Mouse (Mus musculus): ENCODE measurements at regions not wholly inside any gene's neighbourhood (a gene's known extent, or its start where the extent isn't known, plus 50 kb on each side); places are given as distances from the start of the nearest gene placed in this dataset.

DNA sequence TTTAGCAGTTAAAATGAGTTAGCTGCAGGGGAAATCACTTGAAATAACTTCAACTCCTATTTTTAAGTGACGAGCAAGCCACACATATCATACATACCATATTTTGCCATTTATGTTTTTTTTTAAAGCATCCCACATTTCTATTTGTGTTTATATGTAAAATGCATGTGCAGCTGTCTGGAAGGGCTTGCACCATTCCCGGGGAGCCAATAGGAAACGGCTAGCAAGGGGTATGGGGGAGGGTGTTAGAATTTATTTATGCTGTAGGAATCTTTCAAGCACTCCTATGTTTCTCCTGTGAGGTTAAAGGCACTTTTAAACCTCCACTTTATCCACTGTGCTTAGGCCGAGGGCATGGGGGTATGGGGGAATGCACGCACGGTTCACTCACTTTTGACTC, 168.1 kb upstream of the Nectin1 start:
- no peaks in the 10 kb centered on the region for H3K36me3 ChIP-seq (ENCODE audit: control insufficient read depth, insufficient read depth, low read length)
- 81% methylated on average over 6 of the region's 6 CpGs for WGBS (ENCODE audit: insufficient replicate concordance)
- H3K4me2 ChIP-seq: no peak overlapping the region

GRCm38 (mm10) chr9:43580653-43581052, 163.1 kb upstream of the Nectin1 start:
- Histone ChIP-seq H3K36me3 (ENCODE audit: control insufficient read depth, insufficient read depth, low read length) (no peaks in the 10 kb centered on the region), H3K4me2 (no peak overlapping the region), H3K9me3 (replicated peaks; ENCODE audit: control insufficient read depth, low read length) (no peaks in the 10 kb centered on the region), H3K4me3 (ENCODE audit: low read depth, low read length) (no peak overlapping the region), H3K27me3 (ENCODE audit: control insufficient read depth, insufficient read depth, low read length) (no peaks in the 10 kb centered on the region), H3K9ac (ENCODE audit: low read depth, low read length) (no peak overlapping the region), H3K27ac (ENCODE audit: low read depth, low read length) (no peak overlapping the region), H3K4me1 (ENCODE audit: control insufficient read depth, insufficient read depth, low read length) (no peaks in the 10 kb centered on the region)
- ATAC-seq (replicated peaks; ENCODE audit: insufficient number of reproducible peaks, low FRiP score, low TSS enrichment): no peak
- WGBS (ENCODE audit: insufficient replicate concordance): 41% methylated on average over 6 of the region's 6 CpGs

More for the DNA sequence above, 168.1 kb upstream of the Nectin1 start:
- Histone ChIP-seq H3K27ac (ENCODE audit: low read depth, low read length) (no peak overlapping the region), H3K9ac (ENCODE audit: low read depth, low read length) (no peak overlapping the region), H3K4me1 (ENCODE audit: control insufficient read depth, insufficient read depth, low read length) (no peaks in the 10 kb centered on the region), H3K9me3 (replicated peaks; ENCODE audit: control insufficient read depth, low read length) (no peaks in the 10 kb centered on the region), H3K27me3 (ENCODE audit: control insufficient read depth, insufficient read depth, low read length) (no peaks in the 10 kb centered on the region), H3K4me3 (ENCODE audit: low read depth, low read length) (no peak overlapping the region)
- no peak for ATAC-seq (replicated peaks; ENCODE audit: insufficient number of reproducible peaks, low FRiP score, low TSS enrichment)

DNA sequence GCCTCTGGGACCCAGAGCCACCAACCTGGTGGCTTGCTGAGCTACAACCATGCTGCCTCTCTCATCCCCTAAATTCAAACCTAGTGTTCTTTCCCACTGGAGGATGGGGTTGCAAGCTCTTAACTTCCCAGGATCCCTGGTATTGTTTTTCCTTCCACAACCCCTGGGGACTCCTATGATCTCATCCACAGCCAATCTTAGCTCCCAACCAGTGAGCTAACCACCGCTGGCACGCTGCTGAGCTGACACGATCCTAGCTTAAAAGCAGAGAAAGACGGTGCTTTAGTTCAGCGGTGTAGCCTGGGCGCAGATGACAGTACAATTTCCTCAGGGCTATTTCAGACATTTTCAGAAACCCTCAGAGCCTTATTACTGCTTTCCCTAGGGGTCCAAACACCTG, 158.2 kb upstream of the Nectin1 start:
- Histone ChIP-seq H3K9ac (ENCODE audit: low read depth, low read length) (no peak overlapping the region), H3K27ac (ENCODE audit: low read depth, low read length) (no peak overlapping the region), H3K4me2 (no peak overlapping the region), H3K4me3 (ENCODE audit: low read depth, low read length) (no peak overlapping the region), H3K36me3 (ENCODE audit: control insufficient read depth, insufficient read depth, low read length) (no peaks in the 10 kb centered on the region), H3K9me3 (replicated peaks; ENCODE audit: control insufficient read depth, low read length) (no peaks in the 10 kb centered on the region), H3K27me3 (ENCODE audit: control insufficient read depth, insufficient read depth, low read length) (no peaks in the 10 kb centered on the region), H3K4me1 (ENCODE audit: control insufficient read depth, insufficient read depth, low read length) (no peaks in the 10 kb centered on the region)
- no peak for ATAC-seq (replicated peaks; ENCODE audit: insufficient number of reproducible peaks, low FRiP score, low TSS enrichment)
- 60% methylated on average over 6 of the region's 6 CpGs for WGBS (ENCODE audit: insufficient replicate concordance)

- Histone ChIP-seq H3K9ac (ENCODE audit: low read depth, low read length) (no peak overlapping the region), H3K4me1 (ENCODE audit: control insufficient read depth, insufficient read depth, low read length) (no peaks in the 10 kb centered on the region), H3K4me3 (ENCODE audit: low read depth, low read length) (no peak overlapping the region), H3K9me3 (replicated peaks; ENCODE audit: control insufficient read depth, low read length) (no peaks in the 10 kb centered on the region), H3K36me3 (ENCODE audit: control insufficient read depth, insufficient read depth, low read length) (no peaks in the 10 kb centered on the region), H3K27me3 (ENCODE audit: control insufficient read depth, insufficient read depth, low read length) (no peaks in the 10 kb centered on the region), H3K27ac (ENCODE audit: low read depth, low read length) (no peak overlapping the region), H3K4me2 (no peak overlapping the region)
- WGBS (ENCODE audit: insufficient replicate concordance): 67% methylated on average over 6 of the region's 6 CpGs
- ATAC-seq (replicated peaks; ENCODE audit: insufficient number of reproducible peaks, low FRiP score, low TSS enrichment): no peak
These were observed 150.5 kb upstream of the Nectin1 start for GRCm38 (mm10) chr9:43593236-43593635.

- Histone ChIP-seq H3K36me3 (ENCODE audit: control insufficient read depth, insufficient read depth, low read length) (no peaks in the 10 kb centered on the region), H3K9ac (ENCODE audit: low read depth, low read length) (no peak overlapping the region), H3K4me3 (ENCODE audit: low read depth, low read length) (no peak overlapping the region), H3K9me3 (replicated peaks; ENCODE audit: control insufficient read depth, low read length) (no peaks in the 10 kb centered on the region), H3K4me2 (no peak overlapping the region), H3K27me3 (ENCODE audit: control insufficient read depth, insufficient read depth, low read length) (no peaks in the 10 kb centered on the region), H3K4me1 (ENCODE audit: control insufficient read depth, insufficient read depth, low read length) (no peaks in the 10 kb centered on the region), H3K27ac (ENCODE audit: low read depth, low read length) (no peak overlapping the region)
- no peak for ATAC-seq (replicated peaks; ENCODE audit: insufficient number of reproducible peaks, low FRiP score, low TSS enrichment)
- 66% methylated on average over 3 of the region's 3 CpGs for WGBS (ENCODE audit: insufficient replicate concordance)
These were observed 149.0 kb upstream of the Nectin1 start for GRCm38 (mm10) chr9:43594814-43595213.

- H3K27ac ChIP-seq (ENCODE audit: low read depth, low read length): no peak overlapping the region
- no peaks in the 10 kb centered on the region for H3K4me1 ChIP-seq (ENCODE audit: control insufficient read depth, insufficient read depth, low read length)
- 74% methylated on average over 4 of the region's 4 CpGs for WGBS (ENCODE audit: insufficient replicate concordance)
- no peak overlapping the region for H3K4me3 ChIP-seq (ENCODE audit: low read depth, low read length)
- H3K27me3 ChIP-seq (ENCODE audit: control insufficient read depth, insufficient read depth, low read length): no peaks in the 10 kb centered on the region
- H3K36me3 ChIP-seq (ENCODE audit: control insufficient read depth, insufficient read depth, low read length): no peaks in the 10 kb centered on the region
- no peak overlapping the region for H3K4me2 ChIP-seq
- no peak overlapping the region for H3K9ac ChIP-seq (ENCODE audit: low read depth, low read length)
- H3K9me3 ChIP-seq (replicated peaks; ENCODE audit: control insufficient read depth, low read length): no peaks in the 10 kb centered on the region
- no peak for ATAC-seq (replicated peaks; ENCODE audit: insufficient number of reproducible peaks, low FRiP score, low TSS enrichment)
These were observed 148.3 kb upstream of the Nectin1 start for GRCm38 (mm10) chr9:43595461-43595860.

DNA sequence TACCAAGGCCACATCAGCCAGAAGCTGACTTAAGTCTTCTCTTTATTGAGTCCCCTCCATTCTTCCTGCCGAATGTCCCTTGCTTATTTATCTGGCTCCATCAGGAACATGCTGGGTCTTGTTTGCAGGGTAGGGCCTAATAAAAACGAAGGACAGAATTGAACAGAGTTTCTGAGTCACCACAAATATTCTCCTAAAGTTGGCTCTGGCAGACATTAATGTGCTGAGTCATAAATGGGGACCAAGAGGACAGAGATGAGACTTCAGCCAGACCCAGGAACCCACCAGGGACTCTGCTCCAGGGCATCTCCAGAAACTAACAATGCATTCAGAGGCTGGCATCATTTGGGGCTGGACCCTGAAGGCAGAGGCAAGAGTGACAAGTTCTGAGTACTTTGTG, 143.4 kb upstream of the Nectin1 start:
- WGBS (ENCODE audit: insufficient replicate concordance): 52% methylated on average over 2 of the region's 2 CpGs
- Histone ChIP-seq H3K9me3 (replicated peaks; ENCODE audit: control insufficient read depth, low read length) (no peaks in the 10 kb centered on the region), H3K4me3 (ENCODE audit: low read depth, low read length) (no peak overlapping the region), H3K9ac (ENCODE audit: low read depth, low read length) (no peak overlapping the region), H3K36me3 (ENCODE audit: control insufficient read depth, insufficient read depth, low read length) (no peaks in the 10 kb centered on the region), H3K4me1 (ENCODE audit: control insufficient read depth, insufficient read depth, low read length) (no peaks in the 10 kb centered on the region), H3K27ac (ENCODE audit: low read depth, low read length) (no peak overlapping the region), H3K27me3 (ENCODE audit: control insufficient read depth, insufficient read depth, low read length) (peaks cover 3% of the 10 kb centered on the region; the same call in 1 of the 2 replicates), H3K4me2 (no peak overlapping the region)
- ATAC-seq (replicated peaks; ENCODE audit: insufficient number of reproducible peaks, low FRiP score, low TSS enrichment): no peak

GRCm38 (mm10) chr9:43617632-43618031, 126.2 kb upstream of the Nectin1 start:
- no peak for ATAC-seq (replicated peaks; ENCODE audit: insufficient number of reproducible peaks, low FRiP score, low TSS enrichment)
- no peak overlapping the region for H3K27ac ChIP-seq (ENCODE audit: low read depth, low read length)
- H3K4me1 ChIP-seq (ENCODE audit: control insufficient read depth, insufficient read depth, low read length): no peaks in the 10 kb centered on the region
- no peak overlapping the region for H3K4me2 ChIP-seq
- no peaks in the 10 kb centered on the region for H3K9me3 ChIP-seq (replicated peaks; ENCODE audit: control insufficient read depth, low read length)
- no peak overlapping the region for H3K4me3 ChIP-seq (ENCODE audit: low read depth, low read length)
- no peaks in the 10 kb centered on the region for H3K36me3 ChIP-seq (ENCODE audit: control insufficient read depth, insufficient read depth, low read length)
- 22% methylated on average over 12 of the region's 12 CpGs for WGBS (ENCODE audit: insufficient replicate concordance)
- no peak overlapping the region for H3K9ac ChIP-seq (ENCODE audit: low read depth, low read length)
- peaks cover 6% of the 10 kb centered on the region; the same call in 1 of the 2 replicates for H3K27me3 ChIP-seq (ENCODE audit: control insufficient read depth, insufficient read depth, low read length)

DNA sequence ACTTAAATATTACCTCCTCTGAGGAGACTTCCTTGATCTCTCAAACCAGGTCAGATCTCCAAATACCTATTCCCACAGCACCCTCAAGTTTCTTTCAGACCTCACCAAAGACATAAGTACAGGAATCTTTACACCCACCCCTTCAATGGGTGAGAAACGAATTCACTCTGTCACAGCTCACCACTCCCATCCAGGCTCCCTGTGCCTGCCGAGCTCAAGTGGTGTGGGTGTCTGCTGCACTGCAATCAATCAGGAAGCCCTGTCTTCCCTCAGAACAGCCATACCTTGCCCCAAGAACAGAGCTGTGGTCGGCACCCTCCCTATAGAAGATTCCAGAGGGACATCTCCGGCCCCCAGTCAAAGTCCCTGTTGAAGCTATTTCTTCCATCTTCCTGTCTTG, 116.2 kb upstream of the Nectin1 start:
- ATAC-seq (replicated peaks; ENCODE audit: insufficient number of reproducible peaks, low FRiP score, low TSS enrichment): no peak
- Histone ChIP-seq H3K4me3 (ENCODE audit: low read depth, low read length) (no peak overlapping the region), H3K9ac (ENCODE audit: low read depth, low read length) (no peak overlapping the region), H3K27ac (ENCODE audit: low read depth, low read length) (no peak overlapping the region), H3K27me3 (ENCODE audit: control insufficient read depth, insufficient read depth, low read length) (no peaks in the 10 kb centered on the region), H3K9me3 (replicated peaks; ENCODE audit: control insufficient read depth, low read length) (no peaks in the 10 kb centered on the region), H3K4me2 (no peak overlapping the region), H3K4me1 (ENCODE audit: control insufficient read depth, insufficient read depth, low read length) (no peaks in the 10 kb centered on the region), H3K36me3 (ENCODE audit: control insufficient read depth, insufficient read depth, low read length) (no peaks in the 10 kb centered on the region)
- WGBS (ENCODE audit: insufficient replicate concordance): 37% methylated on average over 4 of the region's 4 CpGs
